In genomic region chr9:107290897-107291296, GRCm38 (mm10) we compare ENCODE assay signal across 8 mouse cellular contexts. TPM values are rescaled to one million over a fixed set of nuclear protein-coding genes. Genes with fewer than 3 reads are reported as not detected.
DNase-seq lines count a peak whose midpoint lies in the region; ATAC-seq and TF ChIP-seq lines count a peak whose summit lies in the region.

No protein-coding gene starts in this region.

- WGBS in lung, embryonic 15.5 days: 24% methylated on average over 10 of the region's 10 CpGs
- 30% methylated on average over 10 of the region's 10 CpGs for WGBS in olfactory bulb, adult 2 months

- no peaks in the 10 kb centered on the region for H3K36me3 ChIP-seq in lung, embryonic 15.5 days

- H3K27me3 ChIP-seq in lung, embryonic 15.5 days: 0 out of 2 replicates have a peak, but pooled peaks cover 4% of the 10 kb centered on the region

- no peak overlapping the region for H3K9ac ChIP-seq in lung, embryonic 15.5 days

- DNase-seq in B cell, adult 2 months: peak; percentile 89
- DNase-seq in ZHBTc4 (ENCODE audit: low read depth, low spot score): peak; percentile 76
- peak; percentile 81 for DNase-seq in embryo, embryonic 10 days (ENCODE audit: low spot score)
- DNase-seq in gastrocnemius, postnatal 4 days (ENCODE audit: low spot score in 2 of 2): peak; percentile 73 to 82
- peak; percentile 89 for DNase-seq in kidney, postnatal 4 days
- DNase-seq in thymus, postnatal 10 days (ENCODE audit: low spot score in 2 of 2): peak; percentile 59 to 86

- ATAC-seq in lung, embryonic 15.5 days (ENCODE audit: borderline replicate concordance, extremely low read depth, low FRiP score, low TSS enrichment): 0 out of 2 replicates have a peak, but pooled peaks have one; percentile 29

- H3K4me3 ChIP-seq in lung, embryonic 15.5 days: no peak overlapping the region
- H3K4me3 ChIP-seq in olfactory bulb, adult 2 months (ENCODE audit: insufficient read depth, low read depth, low read length): no peak overlapping the region

- no peak overlapping the region for H3K27ac ChIP-seq in lung, embryonic 15.5 days
- H3K27ac ChIP-seq in olfactory bulb, adult 2 months (ENCODE audit: insufficient read depth, low read depth, low read length): no peak overlapping the region

- no peak overlapping the region for H3K4me2 ChIP-seq in lung, embryonic 15.5 days

- H3K9me3 ChIP-seq in lung, embryonic 15.5 days: no peaks in the 10 kb centered on the region

- H3K4me1 ChIP-seq in lung, embryonic 15.5 days: peaks cover 36% of the 10 kb centered on the region
- peaks cover 10% of the 10 kb centered on the region for H3K4me1 ChIP-seq in olfactory bulb, adult 2 months (ENCODE audit: control insufficient read depth, insufficient read depth, low read length)

- TF ChIP-seq CTCF in olfactory bulb, adult 2 months (IDR thresholded peaks at IDR 0.05; ENCODE audit: insufficient read depth, low read depth, low read length): peak; percentile 98

- TF ChIP-seq POLR2A in olfactory bulb, adult 2 months (IDR thresholded peaks at IDR 0.05; ENCODE audit: insufficient read depth, low read depth, low read length): no peak

RNA-seq across cellular contexts. Expression of gene Mapkapk3, which starts 1.2 kb away (rescaled TPM):
- 10 to 100 TPM; 19.7 to 22.8 TPM for total RNA-seq in gastrocnemius, postnatal 4 days (2021)
- polyA plus RNA-seq in lung, embryonic 15.5 days (2015; fragmentation: Nextera tagmentation; extraction: Ambion mirVana): 13.3 and 17.8 TPM in 2 replicates
- not detected in 2 replicates for polyA plus RNA-seq in olfactory bulb, adult 2 months (2012; ENCODE audit: insufficient read depth, insufficient read length, low replicate concordance, missing spikeins)

RNA-seq across cellular contexts. Expression of gene Cish, which starts 4.9 kb away (rescaled TPM):
- 10 to 100 TPM; 17.3 to 21.7 TPM for total RNA-seq in gastrocnemius, postnatal 4 days (2021)
- 15.4 and 16.4 TPM in 2 replicates for polyA plus RNA-seq in lung, embryonic 15.5 days (2015; fragmentation: Nextera tagmentation; extraction: Ambion mirVana)
- not detected in 2 replicates for polyA plus RNA-seq in olfactory bulb, adult 2 months (2012; ENCODE audit: insufficient read depth, insufficient read length, low replicate concordance, missing spikeins)

RNA-seq across cellular contexts. Expression of gene Hemk1, which starts 47.3 kb away (rescaled TPM):
- total RNA-seq in gastrocnemius, postnatal 4 days (2021): 10 to 100 TPM; 14.0 to 14.5 TPM
- 9.7 and 11.4 TPM in 2 replicates for polyA plus RNA-seq in lung, embryonic 15.5 days (2015; fragmentation: Nextera tagmentation; extraction: Ambion mirVana)
- polyA plus RNA-seq in olfactory bulb, adult 2 months (2012; ENCODE audit: insufficient read depth, insufficient read length, low replicate concordance, missing spikeins): not detected in 2 replicates

RNA-seq across cellular contexts. Expression of gene 6430571L13Rik, which starts 49.5 kb away (rescaled TPM):
- total RNA-seq in gastrocnemius, postnatal 4 days (2021): 10 to 100 TPM; 16.9 to 18.1 TPM
- 0.47 and 0.79 TPM in 2 replicates for polyA plus RNA-seq in lung, embryonic 15.5 days (2015; fragmentation: Nextera tagmentation; extraction: Ambion mirVana)
- not detected in 2 replicates for polyA plus RNA-seq in olfactory bulb, adult 2 months (2012; ENCODE audit: insufficient read depth, insufficient read length, low replicate concordance, missing spikeins)

RNA-seq across cellular contexts. Expression of gene Dock3, which starts 59.2 kb away (rescaled TPM):
- total RNA-seq in gastrocnemius, postnatal 4 days (2021): under 1 TPM; 0.25 to 0.41 TPM
- 0.27 and 0.29 TPM in 2 replicates for polyA plus RNA-seq in lung, embryonic 15.5 days (2015; fragmentation: Nextera tagmentation; extraction: Ambion mirVana)
- polyA plus RNA-seq in olfactory bulb, adult 2 months (2012; ENCODE audit: insufficient read depth, insufficient read length, low replicate concordance, missing spikeins): 452 TPM in 1 of 2 replicates, not detected in the other

Comparison
In these comparisons a context has a peak if more than half of its experiments do, and no peak if none do; other contexts are left out.
1. RNA of gene Mapkapk3, which starts 1.2 kb away (polyA plus RNA-seq): 13.3 to 17.8 TPM in lung, embryonic 15.5 days; not detected in olfactory bulb, adult 2 months; every median in the first group is over 10 times any median in the second.
2. RNA of gene Cish, which starts 4.9 kb away (polyA plus RNA-seq): 15.4 to 16.4 TPM in lung, embryonic 15.5 days; not detected in olfactory bulb, adult 2 months; every median in the first group is over 10 times any median in the second.
3. RNA of gene Hemk1, which starts 47.3 kb away (polyA plus RNA-seq): 9.7 to 11.4 TPM in lung, embryonic 15.5 days; not detected in olfactory bulb, adult 2 months; every median in the first group is over 10 times any median in the second.
4. Peak in every context shown above with its lines, with median percentiles within 50 percentile points of each other: DNase-seq.